Mouse (Mus musculus): ENCODE results near the gene Ccnd3.
"Not testable (repeated sequence)": the region's sequence is repeated elsewhere in the genome, so short reads cannot be mapped to it uniquely, and the experiment has no call there.

Ccnd3 gene

GRCm38 (mm10) chr17:47482401-47482800 is 22.4 kb upstream of the Ccnd3 start:
- DNase-seq (ENCODE audit: low read depth, low spot score) = peak; percentile 64

GRCm38 (mm10) chr17:47484241-47484921 is 20.5 kb upstream of the Ccnd3 start:
- DNase-seq (ENCODE audit: low read depth, low spot score) = no peak

- DNase-seq (ENCODE audit: low read depth, low spot score) = no peak
Measured at GRCm38 (mm10) chr17:47484993-47485392, 19.9 kb upstream of the Ccnd3 start.

- DNase-seq (ENCODE audit: low read depth, low spot score) = no peak
Measured at GRCm38 (mm10) chr17:47485791-47486190, 19.1 kb upstream of the Ccnd3 start.

- no peak for DNase-seq (ENCODE audit: low read depth, low spot score)
Measured at GRCm38 (mm10) chr17:47490791-47491190, 14.1 kb upstream of the Ccnd3 start.

GRCm38 (mm10) chr17:47492731-47493130 is 12.1 kb upstream of the Ccnd3 start:
- DNase-seq (ENCODE audit: low read depth, low spot score) = no peak

GRCm38 (mm10) chr17:47493653-47494052 is 11.2 kb upstream of the Ccnd3 start:
- no peak for DNase-seq (ENCODE audit: low read depth, low spot score)

GRCm38 (mm10) chr17:47494132-47494531 is 10.7 kb upstream of the Ccnd3 start:
- DNase-seq (ENCODE audit: low read depth, low spot score) = no peak

GRCm38 (mm10) chr17:47501531-47501930 is 3.3 kb upstream of the Ccnd3 start:
- DNase-seq (ENCODE audit: low read depth, low spot score) = no peak

GRCm38 (mm10) chr17:47501946-47502706 is 2.7 kb upstream of the Ccnd3 start, which contains the start of gene Taf8:
Taf8 (minus strand) TSS chr17:47502292.
- peak; percentile 81 for DNase-seq (ENCODE audit: low read depth, low spot score)

GRCm38 (mm10) chr17:47502707-47503045 is 2.2 kb upstream of the Ccnd3 start:
- not testable (repeated sequence) for DNase-seq (ENCODE audit: low read depth, low spot score)

GRCm38 (mm10) chr17:47503689-47504088 is 1.2 kb upstream of the Ccnd3 start:
- no peak for DNase-seq (ENCODE audit: low read depth, low spot score)

- DNase-seq (ENCODE audit: low read depth, low spot score) = no peak
Measured at GRCm38 (mm10) chr17:47504228-47504627, 623 bp upstream of the Ccnd3 start.

- DNase-seq (ENCODE audit: low read depth, low spot score) = no peak
Measured at GRCm38 (mm10) chr17:47505566-47505965, 715 bp downstream of the Ccnd3 start.

GRCm38 (mm10) chr17:47506042-47506441 is 1.2 kb downstream of the Ccnd3 start:
- DNase-seq (ENCODE audit: low read depth, low spot score) = no peak

GRCm38 (mm10) chr17:47506697-47507096 is 1.8 kb downstream of the Ccnd3 start:
- DNase-seq (ENCODE audit: low read depth, low spot score) = no peak

GRCm38 (mm10) chr17:47507523-47507922 is 2.7 kb downstream of the Ccnd3 start:
- DNase-seq (ENCODE audit: low read depth, low spot score) = no peak

- no peak for DNase-seq (ENCODE audit: low read depth, low spot score)
Measured at GRCm38 (mm10) chr17:47508012-47508608, 3.3 kb downstream of the Ccnd3 start.

GRCm38 (mm10) chr17:47509031-47509705 is 4.3 kb downstream of the Ccnd3 start:
- no peak for DNase-seq (ENCODE audit: low read depth, low spot score)

GRCm38 (mm10) chr17:47511111-47512020 is 6.5 kb downstream of the Ccnd3 start:
- DNase-seq (ENCODE audit: low read depth, low spot score) = peak; percentile 66

Data from retina, adult 2 months (tissue).